Comparison of ENCODE assay signal across 13 mouse cellular contexts in the genomic region with DNA sequence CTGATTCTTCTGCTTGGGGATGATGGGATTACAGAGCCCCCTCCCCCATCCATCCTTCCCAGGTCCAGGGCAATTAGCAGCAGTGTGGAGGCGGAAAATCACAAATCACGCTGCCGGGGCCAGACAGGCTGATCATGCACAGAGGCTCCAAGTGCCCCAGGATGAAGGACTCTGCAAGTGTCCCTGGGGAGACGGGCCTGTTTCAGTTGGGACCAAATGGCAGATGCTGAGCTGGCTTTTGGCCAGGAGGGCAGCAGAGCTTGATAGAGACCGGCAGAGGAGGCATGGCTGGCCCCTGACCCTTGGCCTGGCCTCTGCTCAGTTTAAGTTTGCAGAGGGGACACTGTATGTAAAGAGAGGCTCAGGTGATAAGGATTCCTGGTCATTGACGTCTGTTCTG. TPM values are rescaled to one million over a fixed set of nuclear protein-coding genes. Genes with fewer than 3 reads are reported as not detected.
DNase-seq lines count a peak whose midpoint lies in the region; ATAC-seq and TF ChIP-seq lines count a peak whose summit lies in the region.
"Had no signal": no experiment of that assay in that cellular context is flagged by ENCODE, and none has a peak within 500 bp of the region (broad histone marks: within the 10 kb centered on the region; RNA-seq: fewer than 3 reads in every experiment).

No protein-coding gene starts in this region.

- H3K27ac ChIP-seq in hindbrain, embryonic 10.5 days, result peak overlapping the region; percentile 69
- H3K27ac ChIP-seq in hindbrain, embryonic 16.5 days (ENCODE audit: low read depth, low read length), result no peak overlapping the region
- peak overlapping the region; percentile 52; the same call in 1 of the 2 replicates for H3K27ac ChIP-seq in liver, embryonic 12.5 days

- peaks cover 10% of the 10 kb centered on the region; the same call in 1 of the 2 replicates for H3K27me3 ChIP-seq in hindbrain, embryonic 10.5 days (ENCODE audit: insufficient read depth, poor library complexity, severe bottlenecking)
- H3K27me3 ChIP-seq in hindbrain, embryonic 16.5 days (replicated peaks; ENCODE audit: control insufficient read depth, insufficient read depth, low read length), result no peaks in the 10 kb centered on the region
- no peaks in the 10 kb centered on the region for H3K27me3 ChIP-seq in liver, embryonic 12.5 days (replicated peaks)
- H3K27me3 ChIP-seq: heart, embryonic 13.5 days had no signal

- H3K9ac ChIP-seq in hindbrain, embryonic 16.5 days (ENCODE audit: low read depth, low read length), result no peak overlapping the region
- H3K9ac ChIP-seq in liver, embryonic 12.5 days, result no peak overlapping the region
- H3K9ac ChIP-seq: heart, embryonic 13.5 days; lung, embryonic 14.5 days had no signal

- H3K9me3 ChIP-seq in hindbrain, embryonic 10.5 days, result no peaks in the 10 kb centered on the region
- no peaks in the 10 kb centered on the region for H3K9me3 ChIP-seq in hindbrain, embryonic 16.5 days (ENCODE audit: control insufficient read depth, low read length)
- H3K9me3 ChIP-seq in liver, embryonic 12.5 days (replicated peaks), result no peaks in the 10 kb centered on the region
- H3K9me3 ChIP-seq: heart, embryonic 13.5 days had no signal

- peaks cover 75% of the 10 kb centered on the region for H3K4me1 ChIP-seq in hindbrain, embryonic 10.5 days (replicated peaks)
- H3K4me1 ChIP-seq in hindbrain, embryonic 16.5 days (ENCODE audit: control insufficient read depth, insufficient read depth, low read depth, low read length), result no peaks in the 10 kb centered on the region; the same call in 1 of the 2 replicates
- peaks cover 73% of the 10 kb centered on the region for H3K4me1 ChIP-seq in liver, embryonic 12.5 days

- H3K4me3 ChIP-seq in hindbrain, embryonic 10.5 days, result no peak overlapping the region
- H3K4me3 ChIP-seq in hindbrain, embryonic 16.5 days (ENCODE audit: low read length), result no peak overlapping the region
- no peak overlapping the region for H3K4me3 ChIP-seq in liver, embryonic 12.5 days
- H3K4me3 ChIP-seq: heart, embryonic 13.5 days had no signal

- no peak for ATAC-seq in hindbrain, embryonic 16.5 days
- peak; percentile 43; the same call in 1 of the 2 replicates for ATAC-seq in liver, embryonic 12.5 days
- ATAC-seq in inflammation-experienced regulatory T-cells, adult 6 months, result no peak
- ATAC-seq: CD4-positive, CD25-positive, alpha-beta regulatory T cell, adult 4 months had no signal

- 39% methylated on average over 6 of the region's 6 CpGs for WGBS in hindbrain, embryonic 10.5 days
- WGBS in hindbrain, embryonic 16.5 days, result 38% methylated on average over 6 of the region's 6 CpGs
- WGBS in liver, embryonic 12.5 days (ENCODE audit: insufficient replicate concordance), result 49% methylated on average over 6 of the region's 6 CpGs

- TF ChIP-seq CTCF in brain, embryonic 14.5 days (IDR thresholded peaks at IDR 0.05; ENCODE audit: borderline replicate concordance, extremely low read depth, insufficient read depth, insufficient read length), result no peak

- H3K36me3 ChIP-seq in hindbrain, embryonic 10.5 days, result no peaks in the 10 kb centered on the region
- no peaks in the 10 kb centered on the region for H3K36me3 ChIP-seq in hindbrain, embryonic 16.5 days (ENCODE audit: control insufficient read depth, insufficient read depth, low read length)
- no peaks in the 10 kb centered on the region for H3K36me3 ChIP-seq in liver, embryonic 12.5 days
- H3K36me3 ChIP-seq: heart, embryonic 13.5 days had no signal

- H3K4me2 ChIP-seq in hindbrain, embryonic 16.5 days (ENCODE audit: low read length), result no peak overlapping the region
- H3K4me2 ChIP-seq in liver, embryonic 12.5 days, result no peak overlapping the region
- H3K4me2 ChIP-seq: heart, embryonic 13.5 days; lung, embryonic 14.5 days had no signal

- DNase-seq in hindbrain, embryonic 10.5 days (ENCODE audit: low spot score), result no peak
- peak; percentile 49 for DNase-seq in brain, embryonic 14.5 days (ENCODE audit: low read depth)
- peak; percentile 56 to 62 for DNase-seq in cerebellum, postnatal 25 days
- no peak for DNase-seq in adrenal gland, adult 18-20 months (ENCODE audit: low spot score in 2 of 2)
- no peak for DNase-seq in layer of hippocampus, postnatal 14 days (ENCODE audit: low spot score in 2 of 2)
- DNase-seq: kidney, postnatal 14 days; lung, embryonic 14.5 days; thymus, adult 18-20 months had no signal

- TF ChIP-seq POLR2A in brain, embryonic 14.5 days (IDR thresholded peaks at IDR 0.05; ENCODE audit: borderline replicate concordance, extremely low read depth, insufficient read depth, insufficient read length, poor library complexity, severe bottlenecking), result no peak

RNA-seq across cellular contexts. Expression of a gene that starts 30.7 kb away (rescaled TPM):
- 17.7 and 19.7 TPM in 2 replicates for polyA plus RNA-seq in hindbrain, embryonic 10.5 days (2016; fragmentation: Nextera tagmentation; extraction: Ambion mirVana)
- 22.3 and 26.2 TPM in 2 replicates for polyA plus RNA-seq in hindbrain, embryonic 16.5 days (2015; fragmentation: Nextera tagmentation; extraction: Ambion mirVana)
- polyA plus RNA-seq in brain, embryonic 14.5 days (2012; rRNA removed), result 80.2 and 111 TPM in 2 replicates
- 10.4 and 14.4 TPM in 2 replicates for polyA plus RNA-seq in liver, embryonic 12.5 days (2016; fragmentation: Nextera tagmentation; extraction: Ambion mirVana)
- total RNA-seq in adrenal gland, adult 18-20 months (2021), result 1 to 10 TPM; 2.9 to 3.0 TPM
- 10 to 100 TPM in 1 of 3 experiments, 1 to 10 TPM in 1, under 1 TPM in 1; 0.26 to 24.2 (median 3.2) TPM for polyA plus RNA-seq in inflammation-experienced regulatory T-cells, adult 6 months (2017; shearing (Covaris generic))
- 1 to 10 TPM; 4.2 to 5.1 TPM for total RNA-seq in layer of hippocampus, postnatal 14 days (2021)

Comparison
In these comparisons a context has a peak if more than half of its experiments do, and no peak if none do; other contexts are left out.
1. DNase-seq: peak in brain, embryonic 14.5 days (single experiment) and cerebellum, postnatal 25 days (2 of 2); none in hindbrain, embryonic 10.5 days (single experiment), adrenal gland, adult 18-20 months (0 of 2) and layer of hippocampus, postnatal 14 days (0 of 2).